Mouse (Mus musculus) CD4-positive helper T cell, adult 2 months (primary cell): ENCODE data around the gene Pou6f2.

Experiments
- DNase-seq: peaks from one replicate; pipeline ENCODE4 v3.0.0-alpha.2; 2012; ENCODE audit warnings: low read depth, missing footprints, low spot score

The Pou6f2 gene

GRCm38 (mm10) chr13:18397586-18397985, at the start of gene Pou6f2:
Pou6f2 (minus strand) TSS chr13:18397686.
- DNase-seq: no peak

- no peak for DNase-seq
Measured at GRCm38 (mm10) chr13:18439858-18440257, 42.4 kb upstream of the Pou6f2 start.

GRCm38 (mm10) chr13:18387673-18388072, 9.8 kb downstream of the Pou6f2 start:
- DNase-seq: no peak

- DNase-seq: no peak
Measured at GRCm38 (mm10) chr13:18363373-18363772, 34.1 kb downstream of the Pou6f2 start.

- DNase-seq: no peak
Measured at GRCm38 (mm10) chr13:18344580-18345333, 52.7 kb downstream of the Pou6f2 start.

- DNase-seq: no peak
Measured at GRCm38 (mm10) chr13:18338910-18339501, 58.5 kb downstream of the Pou6f2 start.

GRCm38 (mm10) chr13:18338022-18338421, 59.5 kb downstream of the Pou6f2 start:
- DNase-seq: no peak

GRCm38 (mm10) chr13:18334035-18334434, 63.5 kb downstream of the Pou6f2 start:
- DNase-seq: no peak

- DNase-seq: no peak
Measured at GRCm38 (mm10) chr13:18332596-18332995, 64.9 kb downstream of the Pou6f2 start.

- no peak for DNase-seq
Measured at GRCm38 (mm10) chr13:18323980-18324678, 73.4 kb downstream of the Pou6f2 start.

GRCm38 (mm10) chr13:18323407-18323806, 74.1 kb downstream of the Pou6f2 start:
- no peak for DNase-seq

- DNase-seq: no peak
Measured at GRCm38 (mm10) chr13:18312613-18313012, 84.9 kb downstream of the Pou6f2 start.

- DNase-seq: no peak
Measured at GRCm38 (mm10) chr13:18309024-18309423, 88.5 kb downstream of the Pou6f2 start.

GRCm38 (mm10) chr13:18306506-18307145, 90.9 kb downstream of the Pou6f2 start:
- no peak for DNase-seq

- no peak for DNase-seq
Measured at GRCm38 (mm10) chr13:18299966-18300365, 97.5 kb downstream of the Pou6f2 start.

- DNase-seq: no peak
Measured at GRCm38 (mm10) chr13:18293438-18293837, 104.0 kb downstream of the Pou6f2 start.

GRCm38 (mm10) chr13:18290253-18290914, 107.1 kb downstream of the Pou6f2 start:
- DNase-seq: no peak

GRCm38 (mm10) chr13:18287536-18287935, 110.0 kb downstream of the Pou6f2 start:
- no peak for DNase-seq

- DNase-seq: no peak
Measured at GRCm38 (mm10) chr13:18282361-18282982, 115.0 kb downstream of the Pou6f2 start.

GRCm38 (mm10) chr13:18281084-18281483, 116.4 kb downstream of the Pou6f2 start:
- no peak for DNase-seq

GRCm38 (mm10) chr13:18253131-18253530, 144.4 kb downstream of the Pou6f2 start:
- no peak for DNase-seq
